35 mouse cellular contexts compared by ENCODE assay signal in genomic region chr12:30202763-30203162, GRCm38 (mm10).
"Had no signal": no experiment of that assay in that cellular context is flagged by ENCODE, and none has a peak within 500 bp of the region (broad histone marks: within the 10 kb centered on the region; RNA-seq: fewer than 3 reads in every experiment).

No protein-coding gene starts in this region.

- H3K4me2 ChIP-seq: heart, embryonic 11.5 days; heart, embryonic 12.5 days; heart, embryonic 13.5 days; heart, embryonic 15.5 days; hindbrain, embryonic 12.5 days; hindbrain, embryonic 13.5 days; hindbrain, embryonic 14.5 days; hindbrain, embryonic 15.5 days; intestine, embryonic 15.5 days; kidney, embryonic 15.5 days had no signal

- H3K9me3 ChIP-seq: heart, embryonic 10.5 days; heart, embryonic 12.5 days; heart, embryonic 13.5 days; heart, embryonic 15.5 days; hindbrain, embryonic 10.5 days; hindbrain, embryonic 12.5 days; hindbrain, embryonic 13.5 days; hindbrain, embryonic 15.5 days; intestine, embryonic 15.5 days; kidney, embryonic 15.5 days had no signal

- H3K4me3 ChIP-seq: heart, embryonic 10.5 days; heart, embryonic 12.5 days; heart, embryonic 13.5 days; heart, embryonic 15.5 days; hindbrain, embryonic 10.5 days; hindbrain, embryonic 12.5 days; hindbrain, embryonic 13.5 days; hindbrain, embryonic 15.5 days; intestine, embryonic 15.5 days; kidney, embryonic 15.5 days; layer of hippocampus, adult 2 months had no signal

- H3K27ac ChIP-seq: heart, embryonic 10.5 days; hindbrain, embryonic 10.5 days; hindbrain, embryonic 12.5 days; hindbrain, embryonic 13.5 days; hindbrain, embryonic 14.5 days; hindbrain, embryonic 15.5 days; hindbrain, postnatal 0 days; intestine, embryonic 15.5 days; kidney, embryonic 15.5 days; kidney, postnatal 0 days; layer of hippocampus, adult 2 months had no signal

- H3K4me1 ChIP-seq: heart, embryonic 10.5 days; hindbrain, embryonic 10.5 days; hindbrain, embryonic 12.5 days; hindbrain, embryonic 13.5 days; hindbrain, embryonic 15.5 days; intestine, embryonic 15.5 days; kidney, embryonic 15.5 days had no signal

- DNase-seq: heart, postnatal 10 days; heart, postnatal 14 days; heart, postnatal 36 days; heart, postnatal 4 days; kidney, adult 11 months; kidney, adult 18-20 months; kidney, adult 2 months; kidney, adult 8-10 months; kidney, adult 9 months; kidney, postnatal 10 days; kidney, postnatal 14 days; kidney, postnatal 25 days; kidney, postnatal 36 days; kidney, postnatal 4 days; layer of hippocampus, adult 9-11 months; layer of hippocampus, postnatal 36 days had no signal

- H3K27me3 ChIP-seq: heart, embryonic 12.5 days; heart, embryonic 15.5 days; hindbrain, embryonic 12.5 days; hindbrain, embryonic 13.5 days; hindbrain, embryonic 15.5 days; intestine, embryonic 15.5 days; kidney, embryonic 15.5 days had no signal

- ATAC-seq: hindbrain, embryonic 16.5 days; hindbrain, postnatal 0 days; inflammation-experienced regulatory T-cells, adult 6 months; intestine, embryonic 15.5 days; intestine, embryonic 16.5 days; intestine, postnatal 0 days had no signal

- H3K9ac ChIP-seq: heart, embryonic 12.5 days; heart, embryonic 13.5 days; heart, embryonic 15.5 days; hindbrain, embryonic 12.5 days; hindbrain, embryonic 13.5 days; hindbrain, embryonic 14.5 days; hindbrain, embryonic 15.5 days; intestine, embryonic 15.5 days; kidney, embryonic 15.5 days had no signal

- H3K36me3 ChIP-seq: heart, embryonic 10.5 days; heart, embryonic 12.5 days; heart, embryonic 13.5 days; heart, embryonic 15.5 days; hindbrain, embryonic 10.5 days; hindbrain, embryonic 12.5 days; hindbrain, embryonic 13.5 days; hindbrain, embryonic 15.5 days; intestine, embryonic 15.5 days; kidney, embryonic 15.5 days had no signal
